Mouse (Mus musculus) monocyte, adult 2 months (primary cell): Measurements from ENCODE around the gene Naa16.

Experiments used
- DNase-seq, 2 experiments: peaks; one replicate each; pipeline ENCODE4 v3.0.0; 2022; ENCODE audit warnings: low spot score in 2 of 2, low read depth in 1 of 2

The Naa16 gene

DNA sequence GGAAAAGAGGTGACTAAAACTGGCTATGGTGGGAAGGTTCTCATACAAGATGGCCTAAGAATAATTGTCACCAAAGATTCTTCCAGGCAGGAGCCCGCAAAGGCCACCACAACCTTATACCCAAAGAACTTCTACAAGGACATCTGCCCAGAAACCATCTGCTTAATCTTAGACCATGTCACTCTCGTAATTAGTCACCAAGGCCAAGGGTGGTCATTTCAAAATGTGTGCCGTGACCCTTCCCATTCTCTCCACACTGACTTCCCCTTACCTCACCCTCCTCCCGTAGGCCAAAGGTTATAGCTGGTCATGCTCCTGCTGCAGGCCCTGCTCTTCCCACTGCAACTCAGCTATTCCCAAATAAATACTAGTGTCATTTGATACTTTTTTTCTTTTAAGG, 111.7 kb downstream of the Naa16 start:
- no peak for DNase-seq

- DNase-seq, result no peak
Measured at GRCm38 (mm10) chr14:79277922-79278321, 112.7 kb downstream of the Naa16 start.

DNA sequence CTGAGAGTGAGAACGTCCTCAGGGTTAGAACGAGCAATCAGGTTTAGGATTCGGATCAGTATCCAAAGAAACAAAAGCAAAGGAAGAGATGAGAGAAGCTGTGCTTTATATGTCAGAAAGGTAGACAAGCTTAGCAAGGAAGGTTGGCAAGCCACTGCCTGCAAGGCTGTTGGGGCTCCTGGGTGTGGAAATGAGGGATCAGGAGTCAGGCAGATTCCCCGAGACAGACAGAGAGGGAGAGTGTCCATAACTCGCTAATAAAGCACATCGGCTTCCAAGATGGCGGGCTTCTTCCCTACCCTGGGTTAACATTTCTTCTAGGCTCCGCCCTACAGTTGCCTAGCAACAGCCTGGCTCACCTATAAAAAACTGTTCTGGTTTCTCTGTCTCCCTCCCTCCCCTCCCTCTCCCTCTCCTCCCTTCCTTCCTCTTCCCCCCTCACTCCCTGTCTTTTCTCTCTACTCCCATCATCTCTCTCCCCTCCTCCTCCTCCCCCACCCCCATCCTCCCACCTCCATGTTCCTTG, 114.6 kb downstream of the Naa16 start:
- DNase-seq, result no peak

DNA sequence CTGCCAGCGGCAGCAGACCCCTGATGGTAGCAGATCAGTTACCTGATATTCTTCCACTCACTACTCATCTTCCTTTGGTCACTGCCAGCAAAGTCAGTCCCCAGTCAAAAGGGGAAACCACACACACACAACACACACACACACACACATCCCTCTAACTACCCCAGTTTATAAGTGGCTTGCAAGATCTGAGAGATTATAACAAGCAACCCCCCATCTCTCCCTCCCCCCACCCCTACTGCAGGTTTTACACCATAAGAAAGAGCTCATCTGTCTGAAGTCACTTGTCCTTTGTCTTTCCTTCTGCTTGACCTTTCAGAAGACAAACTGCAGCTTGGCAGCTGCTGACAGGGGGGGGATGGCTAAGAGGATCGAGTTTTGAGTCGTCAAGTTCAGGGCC, 115.1 kb downstream of the Naa16 start:
- no peak for DNase-seq
